Mouse (Mus musculus) spleen, adult 2 months (tissue): ENCODE measurements around the gene Pear1.
"Not testable (repeated sequence)": the region's sequence is repeated elsewhere in the genome, so short reads cannot be mapped to it uniquely, and the experiment has no call there.

Experiments
- CTCF ChIP-seq: fragments of 200-500 bp; IDR thresholded peaks from 2 replicates; pipeline ENCODE4 v1.5.1; 2011; ENCODE audit warnings: mild to moderate bottlenecking, inconsistent platforms; ENCODE audit not compliant: insufficient read depth, insufficient read length, insufficient replicate concordance; ENCODE audit errors: extremely low read depth
- POLR2A ChIP-seq: fragments of 200-500 bp; IDR thresholded peaks from 2 replicates; pipeline ENCODE4 v1.6.1; 2011; ENCODE audit warnings: low read depth, low read length, inconsistent platforms

DNA sequence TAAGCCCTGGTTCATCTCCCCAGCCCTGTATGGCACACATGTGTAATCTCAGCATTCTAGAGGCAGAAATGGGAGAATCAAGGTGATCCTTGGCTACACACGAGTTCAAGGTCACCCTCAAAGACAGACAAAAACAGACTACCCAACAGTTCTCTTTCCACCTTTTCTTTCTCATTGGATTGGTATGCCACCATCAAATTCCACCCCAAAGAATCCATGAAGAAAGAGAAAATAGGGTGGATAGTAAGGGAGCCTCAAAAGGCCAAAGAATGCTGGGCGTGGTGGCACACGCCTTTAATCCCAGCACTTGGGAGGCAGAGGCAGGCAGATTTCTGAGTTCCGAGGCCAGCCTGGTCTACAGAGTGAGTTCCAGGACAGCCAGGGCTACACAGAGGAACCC lies 40.0 kb upstream of the Pear1 start:
- TF ChIP-seq CTCF, POLR2A: not testable (repeated sequence)
